Mouse (Mus musculus): ENCODE measurements around the gene Psd. TPM values are rescaled to one million over a fixed set of nuclear protein-coding genes. Genes with fewer than 3 reads are reported as not detected.

Gene Psd
- 58.4 and 59.3 TPM in 2 replicates for polyA plus RNA-seq (2015; fragmentation: Nextera tagmentation; extraction: Ambion mirVana)

- Histone ChIP-seq H3K27me3 (peaks cover 33% of the 10 kb centered on the region), H3K4me3 (peak within 1 kb of the TSS; percentile 61), H3K36me3 (peaks cover 18% of the 10 kb centered on the region), H3K9ac (peak within 1 kb of the TSS; percentile 84), H3K9me3 (no peaks in the 10 kb centered on the region), H3K27ac (peak within 1 kb of the TSS; percentile 97), H3K4me2 (peak within 1 kb of the TSS; percentile 99), H3K4me1 (replicated peaks) (peaks cover 75% of the 10 kb centered on the region)
- under 1% methylated on average over 35 of the region's 35 CpGs for WGBS
- no peak for ATAC-seq (ENCODE audit: low FRiP score)
Measured at GRCm38 (mm10) chr19:46326756-46327305, at the start of gene Psd. Psd (minus strand) TSS chr19:46327156.

- Histone ChIP-seq H3K27me3 (no peaks in the 10 kb centered on the region), H3K27ac (no peak overlapping the region), H3K4me2 (no peak overlapping the region), H3K9ac (no peak overlapping the region), H3K9me3 (no peaks in the 10 kb centered on the region), H3K4me3 (no peak overlapping the region), H3K4me1 (replicated peaks) (peaks cover 3% of the 10 kb centered on the region; the same call in 1 of the 2 replicates), H3K36me3 (peaks cover 54% of the 10 kb centered on the region)
- 66% methylated on average over 4 of the region's 4 CpGs for WGBS
- ATAC-seq (ENCODE audit: low FRiP score): no peak
Measured at GRCm38 (mm10) chr19:46375891-46376290, 48.9 kb upstream of the Psd start.

GRCm38 (mm10) chr19:46375489-46375888 lies 48.5 kb upstream of the Psd start:
- Histone ChIP-seq H3K27me3 (no peaks in the 10 kb centered on the region), H3K27ac (no peak overlapping the region), H3K4me2 (no peak overlapping the region), H3K9me3 (no peaks in the 10 kb centered on the region), H3K9ac (0 out of 2 replicates have a peak overlapping the region, but pooled peaks have one; percentile 35), H3K36me3 (peaks cover 50% of the 10 kb centered on the region), H3K4me1 (replicated peaks) (peaks cover 3% of the 10 kb centered on the region; the same call in 1 of the 2 replicates), H3K4me3 (no peak overlapping the region)
- 59% methylated on average over 5 of the region's 5 CpGs for WGBS
- no peak for ATAC-seq (ENCODE audit: low FRiP score)

- ATAC-seq (ENCODE audit: low FRiP score): peak; percentile 29; the same call in 1 of the 2 replicates
Measured at GRCm38 (mm10) chr19:46374477-46375088, 47.6 kb upstream of the Psd start.

GRCm38 (mm10) chr19:46369204-46369603 lies 42.2 kb upstream of the Psd start:
- Histone ChIP-seq H3K4me1 (replicated peaks) (no peaks in the 10 kb centered on the region), H3K27ac (no peak overlapping the region), H3K27me3 (no peaks in the 10 kb centered on the region), H3K9me3 (no peaks in the 10 kb centered on the region), H3K9ac (no peak overlapping the region), H3K4me3 (no peak overlapping the region), H3K36me3 (0 out of 2 replicates have a peak, but pooled peaks cover 4% of the 10 kb centered on the region), H3K4me2 (no peak overlapping the region)
- 35% methylated on average over 4 of the region's 4 CpGs for WGBS
- no peak for ATAC-seq (ENCODE audit: low FRiP score)

More at GRCm38 (mm10) chr19:46374477-46375088, 47.6 kb upstream of the Psd start:
- H3K4me3 ChIP-seq: no peak overlapping the region
- 0 out of 2 replicates have a peak overlapping the region, but pooled peaks have one; percentile 13 for H3K9ac ChIP-seq
- H3K9me3 ChIP-seq: no peaks in the 10 kb centered on the region
- no peaks in the 10 kb centered on the region for H3K27me3 ChIP-seq
- WGBS: 48% methylated on average over 21 of the region's 21 CpGs
- H3K4me2 ChIP-seq: no peak overlapping the region
- peaks cover 41% of the 10 kb centered on the region for H3K36me3 ChIP-seq
- peak overlapping the region; percentile 48; the same call in 1 of the 2 replicates for H3K27ac ChIP-seq
- H3K4me1 ChIP-seq (replicated peaks): peaks cover 3% of the 10 kb centered on the region; the same call in 1 of the 2 replicates

GRCm38 (mm10) chr19:46367798-46368590 lies 41.0 kb upstream of the Psd start:
- no peak overlapping the region for H3K4me2 ChIP-seq
- H3K4me1 ChIP-seq (replicated peaks): no peaks in the 10 kb centered on the region
- 87% methylated on average over 23 of the region's 23 CpGs for WGBS
- 0 out of 2 replicates have a peak, but pooled peaks cover 3% of the 10 kb centered on the region for H3K36me3 ChIP-seq
- H3K4me3 ChIP-seq: no peak overlapping the region
- no peaks in the 10 kb centered on the region for H3K27me3 ChIP-seq
- H3K9me3 ChIP-seq: no peaks in the 10 kb centered on the region
- no peak overlapping the region for H3K27ac ChIP-seq
- no peak overlapping the region; the same call in 1 of the 2 replicates for H3K9ac ChIP-seq
- no peak for ATAC-seq (ENCODE audit: low FRiP score)

- no peaks in the 10 kb centered on the region for H3K36me3 ChIP-seq
- no peaks in the 10 kb centered on the region for H3K4me1 ChIP-seq (replicated peaks)
- no peak overlapping the region for H3K4me2 ChIP-seq
- ATAC-seq (ENCODE audit: low FRiP score): no peak
- no peak overlapping the region for H3K9ac ChIP-seq
- H3K27ac ChIP-seq: no peak overlapping the region
- no peak overlapping the region for H3K4me3 ChIP-seq
- no peaks in the 10 kb centered on the region for H3K9me3 ChIP-seq
- H3K27me3 ChIP-seq: peaks cover 7% of the 10 kb centered on the region
- WGBS: 86% methylated on average over 11 of the region's 11 CpGs
Measured at GRCm38 (mm10) chr19:46363294-46364009, 36.5 kb upstream of the Psd start.

GRCm38 (mm10) chr19:46362104-46362503 lies 35.1 kb upstream of the Psd start:
- no peak overlapping the region for H3K4me3 ChIP-seq
- WGBS: 84% methylated on average over 8 of the region's 8 CpGs
- H3K27me3 ChIP-seq: peaks cover 21% of the 10 kb centered on the region
- ATAC-seq (ENCODE audit: low FRiP score): no peak
- H3K4me2 ChIP-seq: no peak overlapping the region
- no peak overlapping the region for H3K9ac ChIP-seq
- peaks cover 10% of the 10 kb centered on the region for H3K4me1 ChIP-seq (replicated peaks)
- H3K36me3 ChIP-seq: no peaks in the 10 kb centered on the region
- no peaks in the 10 kb centered on the region for H3K9me3 ChIP-seq
- H3K27ac ChIP-seq: no peak overlapping the region

GRCm38 (mm10) chr19:46358381-46358780 lies 31.4 kb upstream of the Psd start:
- Histone ChIP-seq H3K27ac (no peak overlapping the region), H3K4me3 (no peak overlapping the region), H3K4me1 (replicated peaks) (peaks cover 16% of the 10 kb centered on the region), H3K4me2 (no peak overlapping the region), H3K36me3 (no peaks in the 10 kb centered on the region), H3K9me3 (no peaks in the 10 kb centered on the region), H3K27me3 (peaks cover 21% of the 10 kb centered on the region), H3K9ac (no peak overlapping the region)
- ATAC-seq (ENCODE audit: low FRiP score): no peak; the same call in 1 of the 2 replicates
- WGBS: 58% methylated on average over 4 of the region's 4 CpGs

GRCm38 (mm10) chr19:46357344-46358280 lies 30.7 kb upstream of the Psd start:
- WGBS: 22% methylated on average over 25 of the region's 25 CpGs
- H3K27ac ChIP-seq: no peak overlapping the region
- H3K36me3 ChIP-seq: no peaks in the 10 kb centered on the region
- peak overlapping the region; percentile 57 for H3K4me3 ChIP-seq
- no peak for ATAC-seq (ENCODE audit: low FRiP score)
- H3K4me2 ChIP-seq: peak overlapping the region; percentile 66
- peak overlapping the region; percentile 81 for H3K9ac ChIP-seq
- H3K9me3 ChIP-seq: no peaks in the 10 kb centered on the region
- H3K4me1 ChIP-seq (replicated peaks): peaks cover 16% of the 10 kb centered on the region
- H3K27me3 ChIP-seq: peaks cover 27% of the 10 kb centered on the region

GRCm38 (mm10) chr19:46356701-46357138 lies 29.8 kb upstream of the Psd start:
- Histone ChIP-seq H3K27ac (peak overlapping the region; percentile 64; the same call in 1 of the 2 replicates), H3K9me3 (no peaks in the 10 kb centered on the region), H3K9ac (peak overlapping the region; percentile 81), H3K36me3 (no peaks in the 10 kb centered on the region), H3K27me3 (peaks cover 31% of the 10 kb centered on the region), H3K4me1 (replicated peaks) (peaks cover 16% of the 10 kb centered on the region), H3K4me2 (peak overlapping the region; percentile 66), H3K4me3 (peak overlapping the region; percentile 57)
- WGBS: 2% methylated on average over 29 of the region's 29 CpGs
- ATAC-seq (ENCODE audit: low FRiP score): peak; percentile 92
